Comparison of ENCODE assay signal across 15 mouse cellular contexts in the genomic region with DNA sequence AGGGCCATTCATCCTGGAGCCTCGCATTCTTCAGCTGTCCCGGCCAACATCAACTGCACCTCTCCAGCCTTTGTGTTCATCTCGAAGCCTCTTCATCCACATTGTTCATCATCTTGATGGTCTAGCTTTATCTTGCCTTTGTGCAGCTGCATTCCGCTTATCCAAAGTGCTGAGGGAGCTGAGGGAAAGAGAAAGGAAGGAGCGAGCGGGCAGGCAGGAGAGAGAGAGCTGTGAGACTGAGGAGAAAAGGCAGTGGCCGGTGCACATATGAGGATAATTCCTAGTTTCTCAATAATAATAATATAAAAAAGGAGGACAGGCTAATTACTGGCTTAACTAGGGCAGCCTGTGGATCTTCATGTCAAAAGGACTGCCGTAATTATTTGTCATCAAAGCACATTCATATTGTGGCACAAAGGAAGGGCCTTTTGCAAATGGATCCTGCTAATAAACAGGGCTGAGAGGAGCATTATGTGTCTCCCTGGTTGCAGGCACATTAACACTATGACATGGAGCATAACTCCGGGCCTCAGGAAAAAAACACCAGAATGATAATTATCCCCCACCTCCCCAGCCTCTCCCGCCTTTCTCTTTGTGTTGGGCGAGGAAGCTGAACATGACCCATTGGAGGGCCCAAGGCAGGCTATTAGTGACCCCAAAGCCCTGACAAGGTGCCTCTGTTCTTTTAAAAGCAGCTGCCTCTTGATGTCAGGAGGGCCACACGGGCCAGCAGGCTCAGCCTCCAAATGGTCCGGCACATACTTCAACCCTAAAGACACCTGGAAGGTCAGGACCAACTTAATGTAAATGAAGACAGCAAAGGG.
A peak's percentile ranks its signal among the peaks of the same experiment; 100 is the strongest.
DNase-seq lines count a peak whose midpoint lies in the region; ATAC-seq and TF ChIP-seq lines count a peak whose summit lies in the region.
"Had no signal": no experiment of that assay in that cellular context is flagged by ENCODE, and none has a peak within 500 bp of the region (broad histone marks: within the 10 kb centered on the region; RNA-seq: fewer than 3 reads in every experiment).

No protein-coding gene starts in this region.

- 58% methylated on average over 13 of the region's 13 CpGs for WGBS in midbrain, embryonic 10.5 days
- 43% methylated on average over 13 of the region's 13 CpGs for WGBS in midbrain, postnatal 0 days
- WGBS in hindbrain, embryonic 12.5 days, result 31% methylated on average over 13 of the region's 13 CpGs
- WGBS in midbrain, embryonic 15.5 days, result 32% methylated on average over 13 of the region's 13 CpGs

- ATAC-seq in midbrain, postnatal 0 days (ENCODE audit: low FRiP score), result no peak
- ATAC-seq in hindbrain, embryonic 12.5 days (ENCODE audit: low FRiP score), result peak; percentile 69
- peak; percentile 82 for ATAC-seq in midbrain, embryonic 15.5 days (replicated peaks)
- ATAC-seq: intestine, embryonic 16.5 days; lung, postnatal 0 days had no signal

- H3K27me3 ChIP-seq in midbrain, embryonic 10.5 days (ENCODE audit: low read depth, poor library complexity, severe bottlenecking), result no peaks in the 10 kb centered on the region
- no peaks in the 10 kb centered on the region for H3K27me3 ChIP-seq in midbrain, postnatal 0 days (ENCODE audit: insufficient read depth, low read length)
- H3K27me3 ChIP-seq in hindbrain, embryonic 12.5 days, result no peaks in the 10 kb centered on the region
- no peaks in the 10 kb centered on the region for H3K27me3 ChIP-seq in midbrain, embryonic 15.5 days (replicated peaks)
- H3K27me3 ChIP-seq: embryonic facial prominence, embryonic 12.5 days; heart, embryonic 15.5 days had no signal

- no peak for TF ChIP-seq CTCF in midbrain, postnatal 0 days (IDR thresholded peaks at IDR 0.05)
- no peak for TF ChIP-seq CTCF in layer of hippocampus, adult 2 months (conservative IDR thresholded peaks at IDR 0.05)

- H3K4me3 ChIP-seq in midbrain, embryonic 10.5 days, result no peak overlapping the region
- no peak overlapping the region for H3K4me3 ChIP-seq in midbrain, postnatal 0 days (ENCODE audit: low read depth, low read length)
- H3K4me3 ChIP-seq in hindbrain, embryonic 12.5 days, result no peak overlapping the region
- no peak overlapping the region for H3K4me3 ChIP-seq in midbrain, embryonic 15.5 days
- no peak overlapping the region for H3K4me3 ChIP-seq in layer of hippocampus, adult 2 months
- H3K4me3 ChIP-seq: embryonic facial prominence, embryonic 12.5 days; heart, embryonic 15.5 days had no signal

- H3K4me1 ChIP-seq in midbrain, embryonic 10.5 days, result peaks cover 17% of the 10 kb centered on the region
- no peaks in the 10 kb centered on the region for H3K4me1 ChIP-seq in midbrain, postnatal 0 days (ENCODE audit: insufficient read depth, low read length)
- peaks cover 13% of the 10 kb centered on the region for H3K4me1 ChIP-seq in hindbrain, embryonic 12.5 days
- H3K4me1 ChIP-seq in midbrain, embryonic 15.5 days, result peaks cover 9% of the 10 kb centered on the region
- H3K4me1 ChIP-seq: embryonic facial prominence, embryonic 12.5 days; heart, embryonic 15.5 days had no signal

- DNase-seq in midbrain, embryonic 10.5 days (ENCODE audit: low spot score), result peak; percentile 12
- DNase-seq in midbrain, postnatal 0 days (ENCODE audit: low spot score), result no peak
- peak; percentile 2 for DNase-seq in retina, postnatal 7 days (ENCODE audit: low read depth, low spot score)
- no peak for DNase-seq in layer of hippocampus, adult 2 months (ENCODE audit: low spot score in 2 of 2)
- no peak for DNase-seq in right cerebral cortex, adult 2 months (ENCODE audit: low spot score in 2 of 2)
- no peak for DNase-seq in thymus, postnatal 4 days
- DNase-seq: adrenal gland, postnatal 36 days; cerebellum, adult 11-12 months; kidney, postnatal 36 days had no signal

- no peaks in the 10 kb centered on the region for H3K36me3 ChIP-seq in midbrain, embryonic 10.5 days
- no peaks in the 10 kb centered on the region for H3K36me3 ChIP-seq in midbrain, postnatal 0 days (ENCODE audit: insufficient read depth, low read length)
- H3K36me3 ChIP-seq in hindbrain, embryonic 12.5 days, result no peaks in the 10 kb centered on the region
- H3K36me3 ChIP-seq in midbrain, embryonic 15.5 days (replicated peaks), result no peaks in the 10 kb centered on the region
- H3K36me3 ChIP-seq: embryonic facial prominence, embryonic 12.5 days; heart, embryonic 15.5 days had no signal

- no peak overlapping the region for H3K4me2 ChIP-seq in midbrain, postnatal 0 days (ENCODE audit: low read depth, low read length, poor library complexity, severe bottlenecking)
- H3K4me2 ChIP-seq in hindbrain, embryonic 12.5 days (replicated peaks), result peak overlapping the region; percentile 15; the same call in 1 of the 2 replicates
- no peak overlapping the region for H3K4me2 ChIP-seq in midbrain, embryonic 15.5 days
- H3K4me2 ChIP-seq: embryonic facial prominence, embryonic 12.5 days; heart, embryonic 15.5 days had no signal

- H3K27ac ChIP-seq in midbrain, embryonic 10.5 days (replicated peaks), result peak overlapping the region; percentile 52
- no peak overlapping the region for H3K27ac ChIP-seq in midbrain, postnatal 0 days (ENCODE audit: low read depth, low read length)
- peak overlapping the region; percentile 66 for H3K27ac ChIP-seq in hindbrain, embryonic 12.5 days
- no peak overlapping the region for H3K27ac ChIP-seq in midbrain, embryonic 15.5 days
- no peak overlapping the region for H3K27ac ChIP-seq in layer of hippocampus, adult 2 months
- H3K27ac ChIP-seq: embryonic facial prominence, embryonic 12.5 days; heart, embryonic 15.5 days had no signal

- H3K9me3 ChIP-seq in midbrain, embryonic 10.5 days (replicated peaks), result no peaks in the 10 kb centered on the region
- H3K9me3 ChIP-seq in midbrain, postnatal 0 days (ENCODE audit: low read length), result no peaks in the 10 kb centered on the region
- no peaks in the 10 kb centered on the region for H3K9me3 ChIP-seq in hindbrain, embryonic 12.5 days (replicated peaks)
- H3K9me3 ChIP-seq in midbrain, embryonic 15.5 days, result no peaks in the 10 kb centered on the region
- H3K9me3 ChIP-seq: embryonic facial prominence, embryonic 12.5 days; heart, embryonic 15.5 days had no signal

- no peak overlapping the region for H3K9ac ChIP-seq in midbrain, postnatal 0 days (replicated peaks; ENCODE audit: low read length, poor library complexity, severe bottlenecking)
- no peak overlapping the region for H3K9ac ChIP-seq in hindbrain, embryonic 12.5 days
- H3K9ac ChIP-seq in midbrain, embryonic 15.5 days, result no peak overlapping the region
- H3K9ac ChIP-seq: embryonic facial prominence, embryonic 12.5 days; heart, embryonic 15.5 days had no signal

Comparison
In these comparisons a context has a peak if more than half of its experiments do, and no peak if none do; other contexts are left out.
1. DNase-seq: peak in midbrain, embryonic 10.5 days (single experiment) and retina, postnatal 7 days (single experiment); none in midbrain, postnatal 0 days (single experiment), layer of hippocampus, adult 2 months (0 of 2), right cerebral cortex, adult 2 months (0 of 2) and thymus, postnatal 4 days (single experiment).
2. H3K27ac ChIP-seq: peak in midbrain, embryonic 10.5 days (single experiment) and hindbrain, embryonic 12.5 days (single experiment); none in midbrain, postnatal 0 days (single experiment), midbrain, embryonic 15.5 days (single experiment) and layer of hippocampus, adult 2 months (single experiment).